Comparison of ENCODE assay signal across 8 mouse cellular contexts in the genomic region with DNA sequence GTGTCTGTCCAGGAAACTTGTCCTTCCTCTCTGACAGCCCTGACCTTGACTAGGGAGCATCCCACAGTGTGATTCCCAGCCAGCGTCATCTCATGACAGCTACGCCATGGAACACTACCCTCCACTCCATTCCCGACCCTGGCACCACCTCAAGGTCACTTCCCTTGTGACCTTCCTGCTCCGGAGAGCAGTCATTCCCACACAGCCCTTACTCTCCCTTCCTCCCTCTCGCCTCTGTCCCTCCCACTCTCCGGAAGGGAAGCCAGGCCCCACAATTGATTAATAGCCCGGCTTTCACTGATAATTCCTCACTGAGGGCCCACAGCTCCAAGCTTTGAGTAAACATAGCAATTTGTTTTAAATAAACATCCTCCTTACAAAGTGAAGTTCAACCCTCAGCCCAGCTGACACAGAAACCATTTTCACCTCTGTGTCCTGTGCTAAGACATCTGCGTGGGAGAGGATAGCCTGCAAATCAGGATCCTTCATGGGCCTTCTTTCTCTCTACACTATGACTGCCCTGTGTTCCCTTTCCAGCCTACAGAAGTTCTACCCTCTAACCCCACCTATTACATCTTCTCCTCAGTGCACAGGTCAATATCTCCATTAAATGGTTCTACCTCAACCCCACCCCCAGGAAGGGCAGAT. TPM values are rescaled to one million over a fixed set of nuclear protein-coding genes. Genes with fewer than 3 reads are reported as not detected.
DNase-seq lines count a peak whose midpoint lies in the region; ATAC-seq and TF ChIP-seq lines count a peak whose summit lies in the region.

No protein-coding gene starts in this region.

- peak; percentile 49 for DNase-seq in embryo, embryonic 10 days (ENCODE audit: low spot score)
- DNase-seq in embryo, embryonic 10.5 days (ENCODE audit: low spot score): no peak
- peak; percentile 83 for DNase-seq in kidney, adult 2 months
- DNase-seq in spleen, adult 18-20 months: no peak
- DNase-seq in layer of hippocampus, adult 2 months (ENCODE audit: low spot score in 2 of 2): no peak

- H3K4me1 ChIP-seq in kidney, adult 2 months (ENCODE audit: control insufficient read depth, insufficient read depth, low read length): peaks cover 6% of the 10 kb centered on the region; the same call in 1 of the 2 replicates
- H3K4me1 ChIP-seq in liver, embryonic 16.5 days (ENCODE audit: control insufficient read depth, low read depth, low read length): peaks cover 3% of the 10 kb centered on the region; the same call in 1 of the 2 replicates
- peaks cover 15% of the 10 kb centered on the region for H3K4me1 ChIP-seq in stomach, embryonic 16.5 days (ENCODE audit: control insufficient read depth, insufficient read depth, low read length)
- H3K4me1 ChIP-seq in forebrain, embryonic 15.5 days: peaks cover 6% of the 10 kb centered on the region; the same call in 1 of the 2 replicates

- H3K27ac ChIP-seq in kidney, adult 2 months (ENCODE audit: insufficient read depth, low read depth, low read length): no peak overlapping the region
- no peak overlapping the region for H3K27ac ChIP-seq in liver, embryonic 16.5 days (ENCODE audit: low read length)
- H3K27ac ChIP-seq in stomach, embryonic 16.5 days (ENCODE audit: low read length): peak overlapping the region; percentile 71
- H3K27ac ChIP-seq in forebrain, embryonic 15.5 days (replicated peaks): no peak overlapping the region
- H3K27ac ChIP-seq in layer of hippocampus, adult 2 months: no peak overlapping the region

- no peak for TF ChIP-seq POLR2A in kidney, adult 2 months (IDR thresholded peaks at IDR 0.05; ENCODE audit: low read depth, low read length)

- WGBS in kidney, adult 2 months: 30% methylated on average over 8 of the region's 8 CpGs
- WGBS in liver, embryonic 16.5 days (ENCODE audit: insufficient replicate concordance): 48% methylated on average over 8 of the region's 8 CpGs
- WGBS in stomach, embryonic 16.5 days: 13% methylated on average over 8 of the region's 8 CpGs
- 80% methylated on average over 8 of the region's 8 CpGs for WGBS in forebrain, embryonic 15.5 days

- no peaks in the 10 kb centered on the region for H3K9me3 ChIP-seq in liver, embryonic 16.5 days (replicated peaks; ENCODE audit: control insufficient read depth, low read length)
- no peaks in the 10 kb centered on the region for H3K9me3 ChIP-seq in stomach, embryonic 16.5 days (replicated peaks; ENCODE audit: control insufficient read depth, low read length)
- no peaks in the 10 kb centered on the region for H3K9me3 ChIP-seq in forebrain, embryonic 15.5 days

- H3K36me3 ChIP-seq in kidney, adult 2 months (ENCODE audit: control insufficient read depth, insufficient read depth, low read length): no peaks in the 10 kb centered on the region
- H3K36me3 ChIP-seq in liver, embryonic 16.5 days (ENCODE audit: control insufficient read depth, insufficient read depth): no peaks in the 10 kb centered on the region
- H3K36me3 ChIP-seq in stomach, embryonic 16.5 days (ENCODE audit: control insufficient read depth, insufficient read depth, low read length): no peaks in the 10 kb centered on the region
- no peaks in the 10 kb centered on the region for H3K36me3 ChIP-seq in forebrain, embryonic 15.5 days

- no peak overlapping the region for H3K4me2 ChIP-seq in liver, embryonic 16.5 days (ENCODE audit: low read depth, low read length)
- 0 out of 2 replicates have a peak overlapping the region, but pooled peaks have one; percentile 0 for H3K4me2 ChIP-seq in stomach, embryonic 16.5 days (ENCODE audit: low read depth, low read length)
- no peak overlapping the region for H3K4me2 ChIP-seq in forebrain, embryonic 15.5 days (replicated peaks)

- H3K4me3 ChIP-seq in kidney, adult 2 months (ENCODE audit: insufficient read depth, low read depth, low read length): no peak overlapping the region
- H3K4me3 ChIP-seq in liver, embryonic 16.5 days (ENCODE audit: low read depth, low read length): no peak overlapping the region
- H3K4me3 ChIP-seq in stomach, embryonic 16.5 days (replicated peaks; ENCODE audit: low read length): no peak overlapping the region
- no peak overlapping the region for H3K4me3 ChIP-seq in forebrain, embryonic 15.5 days
- H3K4me3 ChIP-seq in layer of hippocampus, adult 2 months: no peak overlapping the region

- no peaks in the 10 kb centered on the region for H3K27me3 ChIP-seq in kidney, adult 2 months (replicated peaks; ENCODE audit: control insufficient read depth, insufficient read depth, low read length)
- no peaks in the 10 kb centered on the region for H3K27me3 ChIP-seq in liver, embryonic 16.5 days (ENCODE audit: control insufficient read depth, insufficient read depth, low read depth, low read length)
- H3K27me3 ChIP-seq in stomach, embryonic 16.5 days (ENCODE audit: control insufficient read depth, insufficient read depth, low read length): no peaks in the 10 kb centered on the region
- H3K27me3 ChIP-seq in forebrain, embryonic 15.5 days: no peaks in the 10 kb centered on the region

- TF ChIP-seq CTCF in kidney, adult 2 months (conservative IDR thresholded peaks at IDR 0.05; ENCODE audit: insufficient read depth, insufficient read length, low read depth, low read length): no peak
- TF ChIP-seq CTCF in layer of hippocampus, adult 2 months (conservative IDR thresholded peaks at IDR 0.05): no peak

- H3K9ac ChIP-seq in liver, embryonic 16.5 days (ENCODE audit: low read depth, low read length): no peak overlapping the region
- H3K9ac ChIP-seq in stomach, embryonic 16.5 days (ENCODE audit: low read length): no peak overlapping the region
- H3K9ac ChIP-seq in forebrain, embryonic 15.5 days (replicated peaks): no peak overlapping the region

- ATAC-seq in liver, embryonic 16.5 days (ENCODE audit: low read depth): peak; percentile 69
- ATAC-seq in stomach, embryonic 16.5 days (ENCODE audit: insufficient read depth, low FRiP score): peak; percentile 81
- no peak for ATAC-seq in forebrain, embryonic 15.5 days (replicated peaks)

RNA-seq across cellular contexts. Expression of a gene that starts 47.1 kb away (rescaled TPM):
- 3.4 and 5.9 TPM in 2 replicates for polyA plus RNA-seq in kidney, adult 2 months (2012; rRNA removed)
- polyA plus RNA-seq in liver, embryonic 16.5 days (2015; fragmentation: Nextera tagmentation; extraction: Ambion mirVana): 14.5 and 14.9 TPM in 2 replicates
- 33.0 and 35.9 TPM in 2 replicates for polyA plus RNA-seq in stomach, embryonic 16.5 days (2015; fragmentation: Nextera tagmentation; extraction: Ambion mirVana)
- polyA plus RNA-seq in forebrain, embryonic 15.5 days (2015; fragmentation: Nextera tagmentation; extraction: Ambion mirVana): 41.0 and 42.3 TPM in 2 replicates
- total RNA-seq in layer of hippocampus, adult 2 months (2021): 10 to 100 TPM; 39.9 to 40.7 TPM

Comparison
In these comparisons a context has a peak if more than half of its experiments do, and no peak if none do; other contexts are left out.
1. DNase-seq: peak in embryo, embryonic 10 days (single experiment) and kidney, adult 2 months (single experiment); none in embryo, embryonic 10.5 days (single experiment), spleen, adult 18-20 months (0 of 2) and layer of hippocampus, adult 2 months (0 of 2).